Mouse (Mus musculus) subcutaneous adipose tissue, adult 2 months (tissue): ENCODE data around the gene Klra3. TPM values are rescaled to one million over a fixed set of nuclear protein-coding genes. Genes with fewer than 3 reads are reported as not detected.

ENCODE experiments used
- polyA plus RNA-seq: library from polyadenylated mRNA; depleted of rRNA; stranded (reverse); fragments of >200 nt; gene quantifications from 2 replicates; pipeline ENCODE4 v1.2.3, GENCODE M21; 2012; ENCODE audit warnings: low replicate concordance; rRNA removed

Klra3 gene
- polyA plus RNA-seq = 0.17 TPM in 1 of 2 replicates, not detected in the other

GRCm38 (mm10) chr6:130337411-130337810 lies at the start of gene Klra3:
Gene Klra3 (minus strand): TSS chr6:130337574.

GRCm38 (mm10) chr6:130386750-130387149 lies 49.4 kb upstream of the Klra3 start, which contains the start of gene Klra1:
Gene Klra1 (minus strand): TSS chr6:130386874.

GRCm38 (mm10) chr6:130281828-130282227 lies 55.5 kb downstream of the Klra3 start, which contains the start of gene Klra10:
Gene Klra10 (minus strand): TSS chr6:130281928.

Other genes starting within 250 kb of the Klra3 start
- gene Klra8, start 207.7 kb downstream of the Klra3 start, polyA plus RNA-seq = 0.26 and 0.40 TPM in 2 replicates
- gene Klra9, start 144.5 kb downstream of the Klra3 start, polyA plus RNA-seq = 0.18 TPM in 1 of 2 replicates, not detected in the other
- gene Klra7, start 104.3 kb downstream of the Klra3 start, polyA plus RNA-seq = 0.26 and 1.5 TPM in 2 replicates
- gene Klra10, start 55.6 kb downstream of the Klra3 start, polyA plus RNA-seq = not detected in 2 replicates
- gene Klra1, start 49.3 kb upstream of the Klra3 start, polyA plus RNA-seq = not detected in 2 replicates